Comparison of ENCODE assay signal across 13 mouse cellular contexts in genomic region chr17:31912387-31912786, GRCm38 (mm10). TPM values are rescaled to one million over a fixed set of nuclear protein-coding genes. Genes with fewer than 3 reads are reported as not detected.
DNase-seq lines count a peak whose midpoint lies in the region; ATAC-seq lines count a peak whose summit lies in the region.
"Had no signal": no experiment of that assay in that cellular context is flagged by ENCODE, and none has a peak within 500 bp of the region (broad histone marks: within the 10 kb centered on the region; RNA-seq: fewer than 3 reads in every experiment).

No protein-coding gene starts in this region.

- no peaks in the 10 kb centered on the region for H3K27me3 ChIP-seq in embryonic facial prominence, embryonic 13.5 days
- H3K27me3 ChIP-seq in limb, embryonic 15.5 days, result no peaks in the 10 kb centered on the region
- no peaks in the 10 kb centered on the region for H3K27me3 ChIP-seq in neural tube, embryonic 14.5 days (ENCODE audit: control insufficient read depth, insufficient read depth, low read length)
- no peaks in the 10 kb centered on the region for H3K27me3 ChIP-seq in intestine, embryonic 16.5 days (replicated peaks; ENCODE audit: control insufficient read depth, insufficient read depth, low read length)
- H3K27me3 ChIP-seq: liver, embryonic 13.5 days had no signal

- peak overlapping the region; percentile 39; the same call in 1 of the 2 replicates for H3K27ac ChIP-seq in embryonic facial prominence, embryonic 13.5 days
- peak overlapping the region; percentile 67; the same call in 1 of the 2 replicates for H3K27ac ChIP-seq in limb, embryonic 15.5 days
- peak overlapping the region; percentile 39; the same call in 1 of the 2 replicates for H3K27ac ChIP-seq in neural tube, embryonic 14.5 days (ENCODE audit: low read depth, low read length)
- no peak overlapping the region for H3K27ac ChIP-seq in intestine, embryonic 16.5 days (ENCODE audit: low read length)
- H3K27ac ChIP-seq: liver, embryonic 13.5 days had no signal

- no peak overlapping the region for H3K9ac ChIP-seq in embryonic facial prominence, embryonic 13.5 days
- no peak overlapping the region for H3K9ac ChIP-seq in limb, embryonic 15.5 days
- no peak overlapping the region for H3K9ac ChIP-seq in neural tube, embryonic 14.5 days (replicated peaks; ENCODE audit: low read depth, low read length)
- no peak overlapping the region for H3K9ac ChIP-seq in intestine, embryonic 16.5 days (ENCODE audit: low read depth, low read length)
- H3K9ac ChIP-seq: liver, embryonic 13.5 days had no signal

- no peaks in the 10 kb centered on the region for H3K36me3 ChIP-seq in embryonic facial prominence, embryonic 13.5 days
- no peaks in the 10 kb centered on the region for H3K36me3 ChIP-seq in limb, embryonic 15.5 days
- no peaks in the 10 kb centered on the region for H3K36me3 ChIP-seq in neural tube, embryonic 14.5 days (ENCODE audit: control insufficient read depth, insufficient read depth, low read length)
- H3K36me3 ChIP-seq in intestine, embryonic 16.5 days (ENCODE audit: control insufficient read depth, insufficient read depth, low read length), result no peaks in the 10 kb centered on the region
- H3K36me3 ChIP-seq: liver, embryonic 13.5 days had no signal

- ATAC-seq in embryonic facial prominence, embryonic 13.5 days (ENCODE audit: insufficient number of reproducible peaks, insufficient read depth, low FRiP score, low TSS enrichment, low read depth), result 0 out of 2 replicates have a peak, but pooled peaks have one; percentile 27
- peak; percentile 27; the same call in 1 of the 2 replicates for ATAC-seq in limb, embryonic 15.5 days (ENCODE audit: insufficient number of reproducible peaks, low FRiP score, low TSS enrichment, low read depth)
- ATAC-seq in neural tube, embryonic 14.5 days (ENCODE audit: low read depth), result no peak
- no peak for ATAC-seq in intestine, embryonic 16.5 days
- ATAC-seq in erythroid progenitor cell, adult 5-6 weeks (replicated peaks; ENCODE audit: low FRiP score, poor library complexity, severe bottlenecking), result no peak

- H3K4me3 ChIP-seq in embryonic facial prominence, embryonic 13.5 days, result no peak overlapping the region
- H3K4me3 ChIP-seq in limb, embryonic 15.5 days, result no peak overlapping the region
- no peak overlapping the region for H3K4me3 ChIP-seq in neural tube, embryonic 14.5 days (ENCODE audit: low read depth, low read length)
- no peak overlapping the region for H3K4me3 ChIP-seq in intestine, embryonic 16.5 days (ENCODE audit: low read length)
- H3K4me3 ChIP-seq: liver, embryonic 13.5 days had no signal

- peak; percentile 21 for DNase-seq in layer of hippocampus, adult 11-12 months (ENCODE audit: low spot score)
- DNase-seq in layer of hippocampus, postnatal 14 days (ENCODE audit: low spot score in 2 of 2), result no peak
- DNase-seq: adrenal gland, adult 2 months; cerebellum, adult 8-10 months; gastrocnemius, postnatal 14 days; heart, postnatal 14 days; layer of hippocampus, adult 9-11 months; liver, embryonic 13.5 days had no signal

- H3K4me1 ChIP-seq in embryonic facial prominence, embryonic 13.5 days, result peaks cover 31% of the 10 kb centered on the region
- peaks cover 32% of the 10 kb centered on the region for H3K4me1 ChIP-seq in limb, embryonic 15.5 days
- no peaks in the 10 kb centered on the region for H3K4me1 ChIP-seq in neural tube, embryonic 14.5 days (ENCODE audit: control insufficient read depth, insufficient read depth, low read length)
- H3K4me1 ChIP-seq in intestine, embryonic 16.5 days (ENCODE audit: control insufficient read depth, insufficient read depth, low read length), result peaks cover 3% of the 10 kb centered on the region
- H3K4me1 ChIP-seq: liver, embryonic 13.5 days had no signal

- 78% methylated on average over 16 of the region's 16 CpGs for WGBS in embryonic facial prominence, embryonic 13.5 days
- 66% methylated on average over 16 of the region's 16 CpGs for WGBS in limb, embryonic 15.5 days
- 66% methylated on average over 16 of the region's 16 CpGs for WGBS in neural tube, embryonic 14.5 days
- 75% methylated on average over 16 of the region's 16 CpGs for WGBS in intestine, embryonic 16.5 days

- no peak overlapping the region for H3K4me2 ChIP-seq in embryonic facial prominence, embryonic 13.5 days
- H3K4me2 ChIP-seq in limb, embryonic 15.5 days, result no peak overlapping the region
- H3K4me2 ChIP-seq in neural tube, embryonic 14.5 days (ENCODE audit: low read depth, low read length), result no peak overlapping the region
- no peak overlapping the region for H3K4me2 ChIP-seq in intestine, embryonic 16.5 days (ENCODE audit: low read depth, low read length)
- H3K4me2 ChIP-seq: liver, embryonic 13.5 days had no signal

- no peaks in the 10 kb centered on the region for H3K9me3 ChIP-seq in embryonic facial prominence, embryonic 13.5 days
- H3K9me3 ChIP-seq in limb, embryonic 15.5 days, result no peaks in the 10 kb centered on the region
- H3K9me3 ChIP-seq in neural tube, embryonic 14.5 days (ENCODE audit: control insufficient read depth, low read length), result no peaks in the 10 kb centered on the region
- no peaks in the 10 kb centered on the region for H3K9me3 ChIP-seq in intestine, embryonic 16.5 days (ENCODE audit: control insufficient read depth, low read length)
- H3K9me3 ChIP-seq: liver, embryonic 13.5 days had no signal

RNA-seq across cellular contexts. Expression of gene Sik1, which starts 56.8 kb away (rescaled TPM):
- total RNA-seq in layer of hippocampus, postnatal 14 days (2021), result 10 to 100 TPM; 16.1 to 16.7 TPM
- 15.6 and 17.1 TPM in 2 replicates for polyA plus RNA-seq in embryonic facial prominence, embryonic 13.5 days (2015; fragmentation: Nextera tagmentation; extraction: Ambion mirVana)
- 30.5 and 37.1 TPM in 2 replicates for polyA plus RNA-seq in limb, embryonic 15.5 days (2015; fragmentation: Nextera tagmentation; extraction: Ambion mirVana)
- 18.6 and 19.6 TPM in 2 replicates for polyA plus RNA-seq in neural tube, embryonic 14.5 days (2014; fragmentation: Nextera tagmentation; extraction: Ambion mirVana)
- 5.7 and 5.8 TPM in 2 replicates for polyA plus RNA-seq in intestine, embryonic 16.5 days (2015; fragmentation: Nextera tagmentation; extraction: Ambion mirVana)
- 7.6 and 9.2 TPM in 2 replicates for total RNA-seq in erythroid progenitor cell, adult 5-6 weeks (2015; ENCODE audit: low replicate concordance)
- 2.2 and 5.9 TPM in 2 replicates for total RNA-seq in erythroid progenitor cell, adult 5-6 weeks (2017; ENCODE audit: low replicate concordance)

Comparison
In these comparisons a context has a peak if more than half of its experiments do, and no peak if none do; other contexts are left out.
1. ATAC-seq: peak in embryonic facial prominence, embryonic 13.5 days (single experiment) and limb, embryonic 15.5 days (single experiment); none in neural tube, embryonic 14.5 days (single experiment), intestine, embryonic 16.5 days (single experiment) and erythroid progenitor cell, adult 5-6 weeks (single experiment).